ENCODE assay signal across 9 mouse cellular contexts in the genomic region with DNA sequence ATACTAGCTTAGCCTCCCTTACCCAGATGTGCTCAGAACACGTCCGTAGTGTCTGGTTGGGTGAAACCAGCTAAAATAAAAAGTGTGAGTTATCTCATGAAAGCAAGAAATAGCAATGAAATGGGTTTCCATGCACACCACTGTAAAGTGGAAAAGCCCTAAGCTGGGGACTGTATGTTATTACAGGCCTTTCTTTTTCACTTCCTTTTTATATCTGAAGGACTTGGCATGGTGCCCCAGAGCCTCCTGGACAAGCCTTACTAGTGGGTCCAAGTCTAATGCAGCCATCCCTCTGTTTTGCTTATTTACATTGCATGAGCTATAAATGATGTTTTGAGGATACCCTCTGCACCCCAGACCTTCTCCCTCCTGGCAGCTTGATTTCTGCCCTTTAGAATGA. TPM values are rescaled to one million over a fixed set of nuclear protein-coding genes. Genes with fewer than 3 reads are reported as not detected.
DNase-seq lines count a peak whose midpoint lies in the region.
"Had no signal": no experiment of that assay in that cellular context is flagged by ENCODE, and none has a peak within 500 bp of the region (broad histone marks: within the 10 kb centered on the region; RNA-seq: fewer than 3 reads in every experiment).

No protein-coding gene starts in this region.

- peak; percentile 38 to 44 for DNase-seq in cerebellum, postnatal 10 days
- no peak for DNase-seq in cerebellum, adult 11 months
- peak; percentile 41 to 52 for DNase-seq in kidney, postnatal 4 days
- DNase-seq in kidney, adult 11 months: no peak
- peak; percentile 20 for DNase-seq in urinary bladder, postnatal 14 days (ENCODE audit: low spot score)
- DNase-seq in urinary bladder, adult 2 months (ENCODE audit: low spot score): no peak
- DNase-seq in midbrain, embryonic 10.5 days (ENCODE audit: low spot score): no peak
- no peak for DNase-seq in thymus, postnatal 36 days

- H3K27ac ChIP-seq in midbrain, embryonic 10.5 days (replicated peaks): no peak overlapping the region

- H3K9me3 ChIP-seq in midbrain, embryonic 10.5 days (replicated peaks): no peaks in the 10 kb centered on the region

- H3K4me1 ChIP-seq in midbrain, embryonic 10.5 days: no peaks in the 10 kb centered on the region

- H3K4me3 ChIP-seq in midbrain, embryonic 10.5 days: no peak overlapping the region

- WGBS in midbrain, embryonic 10.5 days: 96% methylated on average over 2 of the region's 2 CpGs

- no peaks in the 10 kb centered on the region for H3K36me3 ChIP-seq in midbrain, embryonic 10.5 days

- H3K27me3 ChIP-seq in midbrain, embryonic 10.5 days (ENCODE audit: low read depth, poor library complexity, severe bottlenecking): 0 out of 2 replicates have a peak, but pooled peaks cover 3% of the 10 kb centered on the region

RNA-seq across cellular contexts. Expression of gene Efcab8, which starts 4.9 kb away (rescaled TPM):
- polyA plus RNA-seq in urinary bladder, adult 2 months (2012; rRNA removed): 0.29 and 0.37 TPM in 2 replicates
- polyA plus RNA-seq in midbrain, embryonic 10.5 days (2016; fragmentation: Nextera tagmentation; extraction: Ambion mirVana): not detected in 2 replicates
- polyA plus RNA-seq: hindbrain, embryonic 16.5 days had no signal

RNA-seq across cellular contexts. Expression of gene Mapre1, which starts 43.6 kb away (rescaled TPM):
- 37.1 and 43.2 TPM in 2 replicates for polyA plus RNA-seq in urinary bladder, adult 2 months (2012; rRNA removed)
- 341 and 354 TPM in 2 replicates for polyA plus RNA-seq in midbrain, embryonic 10.5 days (2016; fragmentation: Nextera tagmentation; extraction: Ambion mirVana)

Comparison
In these comparisons a context has a peak if more than half of its experiments do, and no peak if none do; other contexts are left out.
1. DNase-seq: peak in cerebellum, postnatal 10 days (2 of 2), kidney, postnatal 4 days (2 of 2) and urinary bladder, postnatal 14 days (single experiment); none in cerebellum, adult 11 months (single experiment), kidney, adult 11 months (single experiment), urinary bladder, adult 2 months (single experiment), midbrain, embryonic 10.5 days (single experiment) and thymus, postnatal 36 days (0 of 2).